Mouse (Mus musculus) forebrain, embryonic 15.5 days (tissue): Measurements from ENCODE around the gene Trip13. TPM values are rescaled to one million over a fixed set of nuclear protein-coding genes. Genes with fewer than 3 reads are reported as not detected.

Experiments
- ATAC-seq: fragments of 200-750 bp; cut with Nextera tagmentation; replicated peaks from 2 replicates; pipeline ENCODE4 v1.8.0; 2017; ENCODE audit warnings: mild to moderate bottlenecking, moderate TSS enrichment, moderate library complexity
- H3K27ac ChIP-seq: fragments of 300-500 bp; sonication (generic); replicated peaks from 2 replicates; pipeline ENCODE4 v1.5.1; 2015; ENCODE audit warnings: mild to moderate bottlenecking, inconsistent platforms
- H3K27me3 ChIP-seq: fragments of 300-500 bp; sonication (generic); 2 replicates; pipeline ENCODE4 v1.6.1; 2015; ENCODE audit warnings: inconsistent platforms
- H3K36me3 ChIP-seq: fragments of 300-500 bp; sonication (generic); 2 replicates; pipeline ENCODE4 v1.6.1; 2015; ENCODE audit warnings: mild to moderate bottlenecking, inconsistent platforms
- H3K4me1 ChIP-seq: fragments of 300-500 bp; sonication (generic); 2 replicates; pipeline ENCODE4 v1.6.1; 2015; ENCODE audit warnings: inconsistent platforms
- H3K4me2 ChIP-seq: fragments of 300-500 bp; sonication (generic); replicated peaks from 2 replicates; pipeline ENCODE4 v1.6.1; 2015; ENCODE audit warnings: mild to moderate bottlenecking, inconsistent platforms
- H3K4me3 ChIP-seq: fragments of 300-500 bp; sonication (generic); 2 replicates; pipeline ENCODE4 v1.5.1; 2015; ENCODE audit warnings: mild to moderate bottlenecking, inconsistent platforms
- H3K9ac ChIP-seq: fragments of 300-500 bp; sonication (generic); replicated peaks from 2 replicates; pipeline ENCODE4 v1.6.1; 2015; ENCODE audit warnings: mild to moderate bottlenecking, inconsistent platforms
- H3K9me3 ChIP-seq: fragments of 300-500 bp; sonication (generic); 2 replicates; pipeline ENCODE4 v1.6.1; 2016; ENCODE audit warnings: inconsistent platforms
- WGBS: fragments of 180-500 bp; shearing (Covaris S2); methylation state at CpG from one replicate; pipeline ENCODE4 v1.1.7; 2015; ENCODE audit warnings: mixed read lengths; 5-methylcytosine and 5-hydroxymethylcytosine counted together
- polyA plus RNA-seq: library from polyadenylated mRNA; unstranded; fragments of >200 nt; fragmentation: Nextera tagmentation; extraction: Ambion mirVana; gene quantifications from 2 replicates; pipeline ENCODE4 v1.2.1, GENCODE M21; 2015

Trip13 gene
- polyA plus RNA-seq, 1 experiment from 2014 or later: 20.6 TPM

DNA sequence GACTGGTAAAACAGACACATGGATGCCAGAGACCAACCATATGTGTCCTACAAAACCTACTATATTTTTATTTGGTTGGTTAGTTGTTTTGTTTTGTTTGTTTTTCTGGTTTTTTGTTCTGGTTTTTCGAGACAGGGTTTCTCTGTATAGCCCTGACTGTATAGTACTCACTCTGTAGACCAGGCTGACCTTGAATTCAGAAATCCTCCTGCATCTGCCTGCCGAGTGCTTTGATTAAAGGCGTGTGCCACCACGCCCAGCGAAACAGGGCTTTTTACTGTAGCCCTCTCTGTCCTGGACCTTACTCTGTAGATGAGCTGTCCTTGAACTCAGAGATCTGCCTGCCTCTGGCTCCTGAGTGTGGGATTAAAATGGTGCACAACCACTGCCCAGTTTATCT lies 1.5 kb upstream of the Trip13 start:
- H3K36me3 ChIP-seq: peaks cover 44% of the 10 kb centered on the region
- no peak overlapping the region for H3K27ac ChIP-seq
- WGBS: 93% methylated on average over 5 of the region's 5 CpGs
- H3K4me3 ChIP-seq: no peak overlapping the region
- no peak for ATAC-seq
- H3K4me2 ChIP-seq: peak overlapping the region; percentile 88; the same call in 1 of the 2 replicates
- peaks cover 14% of the 10 kb centered on the region for H3K4me1 ChIP-seq
- no peak overlapping the region for H3K9ac ChIP-seq
- no peaks in the 10 kb centered on the region for H3K27me3 ChIP-seq
- no peaks in the 10 kb centered on the region for H3K9me3 ChIP-seq

DNA sequence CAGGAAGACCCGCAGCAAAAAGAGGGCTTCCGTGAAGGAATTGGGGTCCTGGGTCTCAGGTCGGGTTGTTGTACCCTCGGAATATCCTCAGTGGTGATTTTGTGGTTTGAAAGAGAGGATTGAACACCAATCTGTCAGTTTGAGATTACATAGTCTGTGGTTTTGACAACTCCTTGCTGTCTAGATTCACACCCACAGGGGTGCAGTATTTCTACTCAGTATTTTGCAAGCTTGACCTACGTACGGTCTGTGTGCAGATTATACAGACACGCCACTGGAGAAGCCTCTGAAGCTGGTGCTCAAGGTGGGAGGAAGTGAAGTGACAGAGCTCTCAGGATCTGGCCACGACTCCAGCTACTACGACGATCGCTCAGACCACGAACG lies 585 bp upstream of the Trip13 start:
- peak; percentile 37 for ATAC-seq
- Histone ChIP-seq H3K36me3 (peaks cover 34% of the 10 kb centered on the region), H3K9me3 (no peaks in the 10 kb centered on the region), H3K4me2 (peak overlapping the region; percentile 88), H3K4me1 (peaks cover 14% of the 10 kb centered on the region), H3K4me3 (peak overlapping the region; percentile 86), H3K27ac (peak overlapping the region; percentile 91), H3K9ac (peak overlapping the region; percentile 80), H3K27me3 (no peaks in the 10 kb centered on the region)
- WGBS: 45% methylated on average over 13 of the region's 13 CpGs

DNA sequence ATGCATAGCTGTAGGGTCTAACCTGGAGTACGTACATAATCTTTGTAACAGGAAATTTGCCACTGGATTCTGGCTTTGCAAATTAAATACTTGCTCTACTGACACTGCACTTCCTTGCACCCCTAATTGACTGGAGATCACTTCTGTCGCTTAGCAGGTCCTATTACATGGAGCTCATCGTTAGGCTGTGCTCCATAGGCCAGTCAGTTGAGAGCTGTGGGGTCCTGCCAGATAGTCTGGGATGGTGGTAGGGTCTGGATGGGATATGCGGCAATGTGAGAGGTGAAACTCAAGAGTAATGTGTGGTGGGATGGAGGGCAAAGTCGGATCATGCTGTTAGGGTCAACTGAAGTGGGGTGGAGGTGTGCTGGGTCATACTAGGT lies 655 bp downstream of the Trip13 start:
- no peak; the same call in 1 of the 2 replicates for ATAC-seq
- 13% methylated on average over 5 of the region's 5 CpGs for WGBS
- no peaks in the 10 kb centered on the region for H3K9me3 ChIP-seq
- H3K4me2 ChIP-seq: peak overlapping the region; percentile 88
- H3K9ac ChIP-seq: peak overlapping the region; percentile 80
- peaks cover 14% of the 10 kb centered on the region for H3K4me1 ChIP-seq
- peak overlapping the region; percentile 86 for H3K4me3 ChIP-seq
- no peak overlapping the region for H3K27ac ChIP-seq
- peaks cover 22% of the 10 kb centered on the region for H3K36me3 ChIP-seq
- no peaks in the 10 kb centered on the region for H3K27me3 ChIP-seq

DNA sequence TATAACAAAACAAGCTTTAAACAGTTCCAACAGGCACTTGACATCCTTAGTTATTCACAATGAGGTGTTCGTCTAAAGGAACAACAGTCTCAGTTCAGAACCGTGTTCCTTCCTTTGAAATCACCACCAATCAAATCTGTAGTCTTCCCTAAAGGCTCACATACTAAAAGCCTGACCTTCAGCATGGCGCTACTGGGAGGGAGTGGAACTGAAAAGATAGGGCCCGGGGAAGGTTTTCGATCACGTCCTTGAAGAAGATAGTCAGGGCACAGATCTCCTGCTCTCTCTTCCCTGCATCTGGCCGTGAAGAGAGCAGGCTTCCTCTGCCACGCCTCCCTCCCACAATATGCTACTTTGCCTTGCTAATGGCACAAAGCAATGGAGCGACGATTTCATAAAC lies 5.4 kb downstream of the Trip13 start:
- Histone ChIP-seq H3K9ac (no peak overlapping the region), H3K27ac (no peak overlapping the region), H3K4me1 (peaks cover 4% of the 10 kb centered on the region), H3K9me3 (no peaks in the 10 kb centered on the region), H3K36me3 (peaks cover 19% of the 10 kb centered on the region), H3K4me2 (no peak overlapping the region), H3K27me3 (no peaks in the 10 kb centered on the region), H3K4me3 (no peak overlapping the region)
- ATAC-seq: no peak
- 87% methylated on average over 10 of the region's 10 CpGs for WGBS

DNA sequence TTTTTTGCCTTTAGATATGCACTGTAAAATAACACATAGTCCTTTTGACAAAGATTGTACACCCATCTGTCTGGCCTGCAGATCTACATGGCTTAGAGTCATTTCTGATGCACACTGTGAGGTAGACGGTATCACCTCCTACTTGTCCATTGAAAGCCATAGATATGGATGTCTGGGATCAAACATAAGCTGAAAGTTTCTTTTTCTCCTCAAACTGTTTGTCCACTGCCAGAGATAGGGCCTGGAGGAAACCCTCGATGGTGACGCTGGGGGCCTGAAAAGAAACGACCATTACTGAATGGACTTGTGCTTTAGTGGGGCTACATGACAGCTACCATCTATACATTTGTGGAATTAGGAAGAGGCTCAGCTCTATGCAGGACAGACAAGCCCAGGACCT lies 24.5 kb downstream of the Trip13 start:
- H3K27me3 ChIP-seq: no peaks in the 10 kb centered on the region
- H3K4me2 ChIP-seq: no peak overlapping the region
- peaks cover 29% of the 10 kb centered on the region for H3K36me3 ChIP-seq
- WGBS: 96% methylated on average over 4 of the region's 4 CpGs
- H3K9me3 ChIP-seq: no peaks in the 10 kb centered on the region
- no peak overlapping the region for H3K27ac ChIP-seq
- no peak overlapping the region for H3K4me3 ChIP-seq
- ATAC-seq: no peak
- no peaks in the 10 kb centered on the region for H3K4me1 ChIP-seq
- H3K9ac ChIP-seq: no peak overlapping the region

DNA sequence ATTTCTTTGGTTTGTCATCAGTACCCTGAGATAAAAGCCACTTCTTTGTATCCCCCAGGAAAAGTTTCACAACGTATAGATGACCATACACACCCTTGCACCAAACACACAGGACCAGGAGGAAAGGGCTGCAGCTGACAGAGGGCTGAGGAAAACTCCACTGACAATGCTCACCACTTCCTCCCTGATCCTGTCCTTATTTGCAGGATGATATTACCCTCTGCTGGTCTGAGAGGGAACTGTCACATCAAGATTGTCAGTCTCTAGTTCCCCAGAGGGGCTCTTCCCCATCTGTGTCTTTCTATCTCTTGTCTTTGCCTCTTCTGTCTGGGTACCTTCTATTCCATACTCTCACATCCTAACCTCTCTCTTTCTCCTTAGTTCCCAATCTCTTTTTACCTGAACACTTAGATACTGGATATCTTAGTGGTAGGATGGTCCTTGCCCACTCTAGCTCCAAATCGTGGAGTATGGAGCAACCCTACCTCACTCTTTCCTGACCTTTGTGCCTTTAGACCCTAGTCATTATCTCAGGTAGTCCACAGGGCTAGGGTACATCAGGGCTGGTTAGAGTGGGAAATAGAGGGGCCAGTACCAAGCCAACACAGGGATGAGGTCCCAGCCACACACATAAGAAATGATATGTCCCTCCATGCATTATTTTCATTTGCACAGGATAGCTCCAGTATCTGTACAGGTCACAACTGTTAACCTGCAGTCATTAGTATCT lies 29.7 kb downstream of the Trip13 start:
- no peak overlapping the region for H3K27ac ChIP-seq
- no peaks in the 10 kb centered on the region for H3K27me3 ChIP-seq
- no peak overlapping the region for H3K4me3 ChIP-seq
- no peak overlapping the region for H3K9ac ChIP-seq
- H3K4me2 ChIP-seq: no peak overlapping the region
- H3K36me3 ChIP-seq: no peaks in the 10 kb centered on the region
- H3K4me1 ChIP-seq: no peaks in the 10 kb centered on the region
- 78% methylated on average over 2 of the region's 2 CpGs for whole genome bisulfite sequencing
- H3K9me3 ChIP-seq: no peaks in the 10 kb centered on the region
- ATAC-seq: peak; percentile 85

DNA sequence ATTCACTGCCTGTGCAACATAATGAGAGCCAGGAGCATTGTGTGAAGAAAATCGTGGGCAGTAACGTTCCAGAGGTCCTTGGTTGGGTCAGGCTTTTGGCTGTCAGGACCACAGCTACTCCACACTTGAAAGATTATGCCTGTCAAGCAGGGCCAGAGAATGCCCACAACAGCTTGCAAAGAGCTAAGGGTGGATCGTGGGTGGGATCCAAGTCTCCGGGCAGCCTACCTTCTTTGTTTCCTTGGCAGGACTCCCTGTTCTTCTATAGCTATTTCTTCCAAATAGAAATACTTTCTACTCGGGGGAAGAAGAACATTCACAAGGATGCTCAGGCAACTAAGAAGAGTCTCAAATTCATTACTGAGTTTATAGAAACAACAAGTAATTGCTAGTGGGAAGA lies 30.4 kb downstream of the Trip13 start:
- 60% methylated on average over 5 of the region's 5 CpGs for WGBS
- no peak overlapping the region for H3K4me2 ChIP-seq
- no peak overlapping the region for H3K4me3 ChIP-seq
- H3K27me3 ChIP-seq: no peaks in the 10 kb centered on the region
- H3K27ac ChIP-seq: no peak overlapping the region
- H3K4me1 ChIP-seq: no peaks in the 10 kb centered on the region
- no peaks in the 10 kb centered on the region for H3K36me3 ChIP-seq
- no peak for ATAC-seq
- H3K9ac ChIP-seq: no peak overlapping the region
- H3K9me3 ChIP-seq: no peaks in the 10 kb centered on the region

DNA sequence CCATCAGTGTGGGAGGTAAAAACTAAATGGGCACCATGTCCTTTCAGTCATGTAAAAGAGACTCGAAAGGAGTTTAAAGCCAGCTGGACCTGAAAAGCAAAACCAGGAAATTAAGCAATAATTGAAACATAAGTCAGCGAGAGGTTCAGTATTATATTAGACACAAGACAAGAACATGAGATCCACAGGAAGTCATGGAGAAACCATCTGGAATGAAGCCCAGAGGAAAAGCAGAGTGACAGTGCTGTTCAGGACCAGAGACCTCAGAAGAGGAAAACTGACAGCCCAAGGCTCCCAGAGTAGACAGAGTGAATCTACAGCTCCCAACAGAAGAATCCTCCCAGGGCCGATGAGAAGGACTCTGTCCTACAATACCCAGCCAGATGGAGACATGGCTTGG lies 40.0 kb downstream of the Trip13 start:
- no peak overlapping the region for H3K9ac ChIP-seq

DNA sequence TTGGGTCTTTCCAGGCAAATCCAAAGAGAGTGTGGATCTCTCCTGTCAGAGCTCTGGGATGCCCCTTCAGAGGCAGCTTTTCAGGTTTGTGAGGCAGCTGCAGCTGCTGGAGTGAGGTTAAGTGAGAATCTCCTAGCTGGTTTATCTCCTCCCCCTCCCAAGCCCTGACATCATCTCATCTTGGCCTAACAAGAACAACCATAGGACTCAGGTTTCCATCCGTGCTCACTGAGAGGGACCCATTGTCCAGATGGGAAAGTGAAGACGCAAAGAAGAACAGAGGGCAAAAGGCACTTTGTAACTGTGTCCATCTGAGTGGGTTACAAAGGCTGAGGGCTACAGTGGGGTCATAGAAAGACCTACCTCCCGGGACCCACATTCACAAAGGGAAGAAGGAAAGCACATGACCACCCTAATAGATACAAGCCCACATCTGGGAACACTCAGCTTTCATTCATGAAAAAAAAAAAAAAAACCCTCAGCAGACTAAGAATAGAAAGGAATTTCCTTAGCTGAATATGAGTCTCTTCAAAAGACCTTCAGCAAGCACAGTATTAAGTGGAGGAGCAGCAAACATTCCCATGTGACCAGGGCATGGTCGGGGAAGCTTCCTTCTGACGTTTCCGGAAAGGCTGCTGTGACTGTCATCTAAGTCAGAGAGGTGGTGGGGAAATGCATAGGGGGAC lies 44.9 kb downstream of the Trip13 start:
- no peak overlapping the region for H3K27ac ChIP-seq
- H3K9ac ChIP-seq: no peak overlapping the region
- no peak for ATAC-seq
- H3K36me3 ChIP-seq: no peaks in the 10 kb centered on the region
- WGBS: 59% methylated on average over 6 of the region's 6 CpGs
- no peak overlapping the region for H3K4me3 ChIP-seq
- H3K4me2 ChIP-seq: no peak overlapping the region
- no peaks in the 10 kb centered on the region for H3K4me1 ChIP-seq
- no peaks in the 10 kb centered on the region for H3K27me3 ChIP-seq
- H3K9me3 ChIP-seq: no peaks in the 10 kb centered on the region

More for the DNA sequence above, 40.0 kb downstream of the Trip13 start:
- no peak overlapping the region for H3K4me3 ChIP-seq
- no peaks in the 10 kb centered on the region for H3K4me1 ChIP-seq
- ATAC-seq: no peak
- 87% methylated on average over 3 of the region's 3 CpGs for WGBS
- no peaks in the 10 kb centered on the region for H3K27me3 ChIP-seq
- H3K36me3 ChIP-seq: no peaks in the 10 kb centered on the region
- no peak overlapping the region for H3K27ac ChIP-seq
- no peak overlapping the region for H3K4me2 ChIP-seq
- no peaks in the 10 kb centered on the region for H3K9me3 ChIP-seq

DNA sequence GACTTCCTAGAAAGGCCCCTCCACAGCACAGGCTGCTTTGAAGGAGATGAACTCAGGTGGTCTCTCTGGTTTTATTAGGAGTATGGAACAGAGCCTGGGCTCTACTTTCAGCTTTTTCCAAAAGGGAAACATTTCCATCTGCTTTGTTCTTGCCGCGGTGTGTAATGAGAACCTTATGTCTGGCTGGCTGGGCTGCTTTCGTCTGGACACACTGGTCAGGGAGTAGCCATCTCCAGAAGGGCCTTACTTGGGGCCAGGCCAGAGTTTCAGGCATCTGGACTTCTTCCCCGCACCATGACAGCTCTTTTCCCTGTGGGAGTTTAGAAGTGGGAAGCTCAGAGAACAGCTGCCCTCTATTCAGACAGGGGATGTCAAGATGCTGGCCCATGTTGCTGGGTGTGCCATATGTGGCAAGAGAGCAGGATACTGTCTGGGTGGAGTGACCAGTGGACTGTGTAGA lies 50.1 kb downstream of the Trip13 start:
- no peaks in the 10 kb centered on the region for H3K4me1 ChIP-seq
- no peak overlapping the region for H3K4me3 ChIP-seq
- no peaks in the 10 kb centered on the region for H3K9me3 ChIP-seq
- 87% methylated on average over 4 of the region's 4 CpGs for WGBS
- H3K4me2 ChIP-seq: no peak overlapping the region
- H3K36me3 ChIP-seq: no peaks in the 10 kb centered on the region
- H3K27me3 ChIP-seq: no peaks in the 10 kb centered on the region
- H3K9ac ChIP-seq: no peak overlapping the region
- no peak overlapping the region for H3K27ac ChIP-seq
- ATAC-seq: no peak

DNA sequence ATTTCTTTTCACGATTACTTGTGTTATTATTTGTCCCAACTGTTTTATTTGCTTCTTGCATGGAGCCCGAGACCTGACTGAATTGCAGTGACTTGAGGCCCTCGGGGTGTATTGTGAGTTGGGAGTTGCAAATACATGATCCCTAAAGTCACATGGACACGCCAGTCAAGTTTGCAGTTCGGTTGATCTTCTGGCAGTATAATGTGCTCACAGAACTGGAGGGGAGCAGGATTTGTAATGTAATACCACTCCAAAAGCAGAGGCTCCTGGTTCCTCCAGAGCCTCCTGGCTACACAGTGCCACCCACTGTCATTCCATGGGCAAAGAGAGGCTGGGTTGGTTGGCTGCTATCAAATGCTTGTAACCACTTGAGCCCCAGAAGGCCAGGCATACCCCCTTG lies 51.0 kb downstream of the Trip13 start:
- Histone ChIP-seq H3K36me3 (no peaks in the 10 kb centered on the region), H3K9ac (no peak overlapping the region), H3K27me3 (no peaks in the 10 kb centered on the region), H3K4me1 (no peaks in the 10 kb centered on the region), H3K9me3 (no peaks in the 10 kb centered on the region), H3K4me3 (no peak overlapping the region), H3K4me2 (no peak overlapping the region), H3K27ac (no peak overlapping the region)
- ATAC-seq: no peak
- WGBS: 89% methylated on average over 5 of the region's 5 CpGs

DNA sequence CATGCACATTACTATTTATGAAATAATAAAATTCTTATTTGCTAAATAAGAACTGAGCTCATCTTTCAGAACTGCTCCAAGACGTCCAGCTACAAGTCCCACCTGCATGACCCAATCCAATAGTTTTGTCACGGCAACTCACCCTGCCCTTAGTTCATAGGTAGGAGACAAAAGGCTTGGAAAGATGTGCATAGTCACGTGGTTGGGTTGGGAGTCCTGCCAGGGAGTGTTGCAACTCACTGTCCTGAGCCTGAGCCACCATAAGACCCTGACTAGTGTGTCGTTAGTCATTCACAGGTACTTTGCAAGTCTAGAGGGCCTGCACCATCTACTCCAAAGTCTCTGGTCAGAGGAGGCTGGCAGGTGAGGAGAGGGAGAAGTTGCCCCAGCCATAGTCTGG lies 51.5 kb downstream of the Trip13 start:
- 61% methylated on average over 4 of the region's 4 CpGs for WGBS

More for the DNA sequence above, 51.5 kb downstream of the Trip13 start:
- H3K4me1 ChIP-seq: no peaks in the 10 kb centered on the region
- H3K4me3 ChIP-seq: no peak overlapping the region
- ATAC-seq: no peak
- H3K9ac ChIP-seq: no peak overlapping the region
- no peak overlapping the region for H3K27ac ChIP-seq
- H3K27me3 ChIP-seq: no peaks in the 10 kb centered on the region
- H3K9me3 ChIP-seq: no peaks in the 10 kb centered on the region
- H3K4me2 ChIP-seq: no peak overlapping the region
- no peaks in the 10 kb centered on the region for H3K36me3 ChIP-seq
